Mouse (Mus musculus) large intestine, adult 2 months (tissue): ENCODE measurements at regions not wholly inside any gene's neighbourhood (a gene's known extent, or its start where the extent isn't known, plus 50 kb on each side); places are given as distances from the start of the nearest gene placed in this dataset.
"Not testable (repeated sequence)": the region's sequence is repeated elsewhere in the genome, so short reads cannot be mapped to it uniquely, and the experiment has no call there.

ENCODE experiments used
- DNase-seq: peaks from one replicate; pipeline ENCODE4 v3.0.0-alpha.2; 2012; ENCODE audit warnings: low read depth, low spot score
- WGBS: fragments of 180-500 bp; shearing (Covaris S2); methylation state at CpG from one replicate; pipeline ENCODE4 v1.1.7; 2018; 5-methylcytosine and 5-hydroxymethylcytosine counted together

GRCm38 (mm10) chr13:70260003-70260496 is 377.4 kb downstream of the Ice1 start:
- no peak for DNase-seq
- WGBS, result 48% methylated on average over 12 of the region's 12 CpGs

GRCm38 (mm10) chr13:70263654-70264053 is 373.8 kb downstream of the Ice1 start:
- no peak for DNase-seq
- 75% methylated on average over 3 of the region's 3 CpGs for WGBS

- not testable (repeated sequence) for DNase-seq
- WGBS, result 78% methylated on average over 10 of the region's 10 CpGs
Measured at GRCm38 (mm10) chr13:70276884-70277378, 360.5 kb downstream of the Ice1 start.

- WGBS, result 79% methylated on average over 13 of the region's 13 CpGs
- DNase-seq, result no peak
Measured at GRCm38 (mm10) chr13:70277667-70278591, 359.5 kb downstream of the Ice1 start.

- WGBS, result 53% methylated on average over 7 of the region's 7 CpGs
- no peak for DNase-seq
Measured at GRCm38 (mm10) chr13:70281051-70281847, 356.2 kb downstream of the Ice1 start.

- WGBS, result 13% methylated on average over 4 of the region's 4 CpGs
- no peak for DNase-seq
Measured at GRCm38 (mm10) chr13:70282731-70283130, 354.7 kb downstream of the Ice1 start.

- DNase-seq, result no peak
- whole genome bisulfite sequencing, result 50% methylated on average over 5 of the region's 5 CpGs
Measured at GRCm38 (mm10) chr13:70283231-70283630, 354.2 kb downstream of the Ice1 start.

GRCm38 (mm10) chr13:70292713-70293112 is 344.7 kb downstream of the Ice1 start:
- 67% methylated on average over 3 of the region's 3 CpGs for WGBS
- DNase-seq, result no peak

- 49% methylated on average over 5 of the region's 5 CpGs for WGBS
- no peak for DNase-seq
Measured at GRCm38 (mm10) chr13:70303953-70304525, 333.4 kb downstream of the Ice1 start.

GRCm38 (mm10) chr13:70310516-70310915 is 326.9 kb downstream of the Ice1 start:
- no peak for DNase-seq
- WGBS, result 59% methylated on average over 2 of the region's 2 CpGs

GRCm38 (mm10) chr13:70311226-70312055 is 326.0 kb downstream of the Ice1 start:
- 81% methylated on average over 14 of the region's 14 CpGs for WGBS
- no peak for DNase-seq

GRCm38 (mm10) chr13:70313205-70313604 is 324.2 kb downstream of the Ice1 start:
- WGBS, result 27% methylated on average over 2 of the region's 2 CpGs
- DNase-seq, result no peak

GRCm38 (mm10) chr13:70323537-70323936 is 313.9 kb downstream of the Ice1 start:
- 85% methylated on average over 1 of the region's 1 CpGs for WGBS
- DNase-seq, result no peak

GRCm38 (mm10) chr13:70336069-70336468 is 301.4 kb downstream of the Ice1 start:
- DNase-seq, result no peak
- WGBS, result 64% methylated on average over 4 of the region's 4 CpGs

- WGBS, result 67% methylated on average over 3 of the region's 3 CpGs
- no peak for DNase-seq
Measured at GRCm38 (mm10) chr13:70340437-70340836, 297.0 kb downstream of the Ice1 start.

GRCm38 (mm10) chr13:70343191-70343734 is 294.2 kb downstream of the Ice1 start:
- 86% methylated on average over 1 of the region's 1 CpGs for WGBS
- no peak for DNase-seq

- WGBS, result 83% methylated on average over 2 of the region's 2 CpGs
- no peak for DNase-seq
Measured at GRCm38 (mm10) chr13:70343911-70344310, 293.5 kb downstream of the Ice1 start.

- DNase-seq, result no peak
- WGBS, result 78% methylated on average over 5 of the region's 5 CpGs
Measured at GRCm38 (mm10) chr13:70344311-70344710, 293.1 kb downstream of the Ice1 start.

- no peak for DNase-seq
- 81% methylated on average over 4 of the region's 4 CpGs for WGBS
Measured at GRCm38 (mm10) chr13:70348456-70348855, 289.0 kb downstream of the Ice1 start.
